Mouse (Mus musculus) left cerebral cortex, postnatal 14 days (tissue): ENCODE measurements around the gene Nkd2. TPM values are rescaled to one million over a fixed set of nuclear protein-coding genes. Genes with fewer than 3 reads are reported as not detected.

Source experiments
- DNase-seq, 2 experiments: peaks; one replicate each; pipeline ENCODE4 v3.0.0; 2021 to 2022; ENCODE audit warnings: low spot score in 2 of 2, mixed read lengths in 1 of 2
- intact Hi-C: fragments of 180-260 bp; cut with DNase I; formaldehyde crosslinking; loops from one replicate; pipeline ENCODE4 v1.15.1; 2025
- long read RNA-seq, 2 experiments: library from polyadenylated mRNA; stranded (forward); transcript quantifications; one replicate each; pipeline ENCODE4 v2.0.0; 2021
- total RNA-seq, 2 experiments: library from RNA; stranded (reverse); gene quantifications; 2 replicates each; pipeline ENCODE4 v1.2.3; 2021

Gene Nkd2
- total RNA-seq, result 1 to 10 TPM; 3.7 to 4.9 TPM
- long read RNA-seq, experiment 1, full-length matches to known transcripts, result 5 of 5 reads
- long read RNA-seq, experiment 1, partial matches to known transcripts, result 0 of 5 reads
- long read RNA-seq, experiment 1, other reads (novel, unspliced or antisense), result 0 of 5 reads
- long read RNA-seq, experiment 2, full-length matches to known transcripts, result 4 of 6 reads
- long read RNA-seq, experiment 2, partial matches to known transcripts, result 2 of 6 reads
- long read RNA-seq, experiment 2, other reads (novel, unspliced or antisense), result 0 of 6 reads

DNA sequence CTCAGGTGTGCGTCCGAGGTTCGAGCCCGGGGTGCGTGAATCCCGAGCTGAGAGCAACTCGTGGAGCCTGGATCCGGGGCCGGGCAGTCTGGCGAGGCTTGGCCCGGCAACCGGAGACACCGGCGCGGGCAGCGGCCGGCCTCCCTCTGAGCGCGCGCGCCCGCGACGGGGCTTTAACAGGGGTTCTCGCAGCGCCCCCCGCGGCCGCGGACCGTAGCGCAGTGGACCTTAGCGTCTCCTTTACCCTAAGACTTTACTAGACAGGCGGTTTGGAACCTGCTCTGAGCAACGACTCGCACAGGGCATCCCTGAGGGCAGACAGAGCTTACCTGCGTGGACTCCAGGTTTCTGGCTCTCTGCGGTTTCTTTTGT, at the start of gene Nkd2:
Gene Nkd2, minus strand, starts transcription at position 167 of the 372 bp plus-strand sequence.
- intact Hi-C loops, result no loop called here
- DNase-seq, result peak; percentile 75 to 80

DNA sequence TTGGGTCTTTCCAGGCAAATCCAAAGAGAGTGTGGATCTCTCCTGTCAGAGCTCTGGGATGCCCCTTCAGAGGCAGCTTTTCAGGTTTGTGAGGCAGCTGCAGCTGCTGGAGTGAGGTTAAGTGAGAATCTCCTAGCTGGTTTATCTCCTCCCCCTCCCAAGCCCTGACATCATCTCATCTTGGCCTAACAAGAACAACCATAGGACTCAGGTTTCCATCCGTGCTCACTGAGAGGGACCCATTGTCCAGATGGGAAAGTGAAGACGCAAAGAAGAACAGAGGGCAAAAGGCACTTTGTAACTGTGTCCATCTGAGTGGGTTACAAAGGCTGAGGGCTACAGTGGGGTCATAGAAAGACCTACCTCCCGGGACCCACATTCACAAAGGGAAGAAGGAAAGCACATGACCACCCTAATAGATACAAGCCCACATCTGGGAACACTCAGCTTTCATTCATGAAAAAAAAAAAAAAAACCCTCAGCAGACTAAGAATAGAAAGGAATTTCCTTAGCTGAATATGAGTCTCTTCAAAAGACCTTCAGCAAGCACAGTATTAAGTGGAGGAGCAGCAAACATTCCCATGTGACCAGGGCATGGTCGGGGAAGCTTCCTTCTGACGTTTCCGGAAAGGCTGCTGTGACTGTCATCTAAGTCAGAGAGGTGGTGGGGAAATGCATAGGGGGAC, 45.2 kb upstream of the Nkd2 start:
- DNase-seq, result no peak
- intact Hi-C loops, result no loop called here

DNA sequence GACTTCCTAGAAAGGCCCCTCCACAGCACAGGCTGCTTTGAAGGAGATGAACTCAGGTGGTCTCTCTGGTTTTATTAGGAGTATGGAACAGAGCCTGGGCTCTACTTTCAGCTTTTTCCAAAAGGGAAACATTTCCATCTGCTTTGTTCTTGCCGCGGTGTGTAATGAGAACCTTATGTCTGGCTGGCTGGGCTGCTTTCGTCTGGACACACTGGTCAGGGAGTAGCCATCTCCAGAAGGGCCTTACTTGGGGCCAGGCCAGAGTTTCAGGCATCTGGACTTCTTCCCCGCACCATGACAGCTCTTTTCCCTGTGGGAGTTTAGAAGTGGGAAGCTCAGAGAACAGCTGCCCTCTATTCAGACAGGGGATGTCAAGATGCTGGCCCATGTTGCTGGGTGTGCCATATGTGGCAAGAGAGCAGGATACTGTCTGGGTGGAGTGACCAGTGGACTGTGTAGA, 40.0 kb upstream of the Nkd2 start:
- intact Hi-C loops, result no loop called here
- no peak for DNase-seq

DNA sequence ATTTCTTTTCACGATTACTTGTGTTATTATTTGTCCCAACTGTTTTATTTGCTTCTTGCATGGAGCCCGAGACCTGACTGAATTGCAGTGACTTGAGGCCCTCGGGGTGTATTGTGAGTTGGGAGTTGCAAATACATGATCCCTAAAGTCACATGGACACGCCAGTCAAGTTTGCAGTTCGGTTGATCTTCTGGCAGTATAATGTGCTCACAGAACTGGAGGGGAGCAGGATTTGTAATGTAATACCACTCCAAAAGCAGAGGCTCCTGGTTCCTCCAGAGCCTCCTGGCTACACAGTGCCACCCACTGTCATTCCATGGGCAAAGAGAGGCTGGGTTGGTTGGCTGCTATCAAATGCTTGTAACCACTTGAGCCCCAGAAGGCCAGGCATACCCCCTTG, 39.2 kb upstream of the Nkd2 start:
- DNase-seq, result no peak
- intact Hi-C loops, result no loop called here

DNA sequence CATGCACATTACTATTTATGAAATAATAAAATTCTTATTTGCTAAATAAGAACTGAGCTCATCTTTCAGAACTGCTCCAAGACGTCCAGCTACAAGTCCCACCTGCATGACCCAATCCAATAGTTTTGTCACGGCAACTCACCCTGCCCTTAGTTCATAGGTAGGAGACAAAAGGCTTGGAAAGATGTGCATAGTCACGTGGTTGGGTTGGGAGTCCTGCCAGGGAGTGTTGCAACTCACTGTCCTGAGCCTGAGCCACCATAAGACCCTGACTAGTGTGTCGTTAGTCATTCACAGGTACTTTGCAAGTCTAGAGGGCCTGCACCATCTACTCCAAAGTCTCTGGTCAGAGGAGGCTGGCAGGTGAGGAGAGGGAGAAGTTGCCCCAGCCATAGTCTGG, 38.6 kb upstream of the Nkd2 start:
- intact Hi-C loops, result no loop called here
- DNase-seq, result no peak

DNA sequence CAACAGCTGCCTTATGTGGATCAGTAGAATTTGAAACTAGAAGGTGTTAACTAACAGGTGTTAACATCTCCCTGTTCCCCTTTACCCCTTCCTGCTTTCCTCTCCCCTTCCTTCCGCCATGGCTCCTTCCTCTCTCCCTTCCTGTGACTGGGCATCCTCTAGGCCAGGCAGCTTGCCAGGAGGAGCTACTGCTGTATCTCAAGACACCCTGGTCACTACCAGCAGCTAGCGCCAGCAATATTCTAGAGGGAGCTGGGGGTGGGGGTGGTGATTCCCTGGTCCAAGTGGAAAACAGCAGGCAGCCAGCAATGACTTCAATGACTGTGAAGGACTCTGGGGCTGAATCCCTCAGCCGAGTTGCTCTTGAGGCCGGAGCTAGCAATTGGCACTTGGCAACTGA, 38.2 kb upstream of the Nkd2 start:
- no peak for DNase-seq
- intact Hi-C loops, result no loop called here

DNA sequence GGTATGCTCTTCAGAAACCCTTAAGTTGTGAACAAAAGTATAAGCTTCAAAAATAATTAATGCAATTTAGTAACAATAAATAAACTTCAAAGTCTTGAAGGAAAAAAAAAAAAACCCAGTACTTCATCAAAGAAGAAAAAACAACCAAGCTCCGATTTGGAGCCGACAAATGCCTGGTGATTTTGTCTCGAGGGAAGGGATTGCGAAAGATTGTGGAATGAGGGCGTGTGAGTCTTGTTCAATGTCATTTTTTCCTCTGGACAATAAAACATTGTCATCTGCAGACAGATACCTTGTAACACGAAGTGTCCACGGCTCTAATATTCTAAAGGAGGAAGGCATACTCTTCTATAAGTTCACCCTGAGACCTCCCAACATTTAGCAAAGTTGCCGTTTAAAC, 33.9 kb upstream of the Nkd2 start:
- intact Hi-C loops, result no loop called here
- no peak for DNase-seq

DNA sequence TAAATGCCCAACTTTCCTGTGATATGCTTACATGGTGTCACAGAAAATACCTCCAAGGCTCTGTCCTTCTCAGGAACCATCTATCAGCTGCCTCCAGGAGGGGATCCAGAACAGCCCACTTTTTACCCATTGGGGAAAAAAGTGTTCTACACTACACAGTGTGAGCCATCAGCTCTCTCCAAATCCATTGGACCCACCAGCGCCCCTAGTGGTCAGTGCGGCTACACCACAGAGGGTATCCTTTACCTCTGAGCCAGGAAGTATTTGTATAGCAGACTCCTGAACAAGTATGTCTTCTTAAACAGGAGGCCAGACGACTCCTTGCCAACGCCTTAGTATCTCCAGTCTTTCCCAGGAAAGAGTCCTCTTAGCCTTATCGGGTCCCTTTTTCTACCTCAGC, 32.4 kb upstream of the Nkd2 start:
- intact Hi-C loops, result no loop called here
- peak; percentile 18 to 25 for DNase-seq

DNA sequence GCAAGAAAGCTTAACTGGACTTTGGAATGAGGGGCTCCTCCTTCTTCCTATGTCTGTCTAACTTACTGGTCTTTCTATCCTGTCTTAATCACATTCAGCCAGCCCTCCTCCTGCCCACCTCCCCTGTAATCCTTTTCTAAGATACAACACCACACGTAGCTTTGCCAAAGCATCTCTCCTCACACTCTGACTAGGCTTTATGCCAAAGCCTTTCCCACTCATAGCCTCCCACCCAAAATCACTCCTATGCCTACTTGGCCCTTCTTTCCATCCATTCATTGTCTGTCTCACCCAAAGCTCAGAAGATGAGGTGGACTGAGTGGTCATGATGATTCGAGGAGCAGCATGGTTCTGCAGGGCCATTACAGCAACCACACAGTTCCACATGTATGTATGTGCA, 24.7 kb upstream of the Nkd2 start:
- intact Hi-C loops, result no loop called here
- peak; percentile 9 to 78 for DNase-seq

DNA sequence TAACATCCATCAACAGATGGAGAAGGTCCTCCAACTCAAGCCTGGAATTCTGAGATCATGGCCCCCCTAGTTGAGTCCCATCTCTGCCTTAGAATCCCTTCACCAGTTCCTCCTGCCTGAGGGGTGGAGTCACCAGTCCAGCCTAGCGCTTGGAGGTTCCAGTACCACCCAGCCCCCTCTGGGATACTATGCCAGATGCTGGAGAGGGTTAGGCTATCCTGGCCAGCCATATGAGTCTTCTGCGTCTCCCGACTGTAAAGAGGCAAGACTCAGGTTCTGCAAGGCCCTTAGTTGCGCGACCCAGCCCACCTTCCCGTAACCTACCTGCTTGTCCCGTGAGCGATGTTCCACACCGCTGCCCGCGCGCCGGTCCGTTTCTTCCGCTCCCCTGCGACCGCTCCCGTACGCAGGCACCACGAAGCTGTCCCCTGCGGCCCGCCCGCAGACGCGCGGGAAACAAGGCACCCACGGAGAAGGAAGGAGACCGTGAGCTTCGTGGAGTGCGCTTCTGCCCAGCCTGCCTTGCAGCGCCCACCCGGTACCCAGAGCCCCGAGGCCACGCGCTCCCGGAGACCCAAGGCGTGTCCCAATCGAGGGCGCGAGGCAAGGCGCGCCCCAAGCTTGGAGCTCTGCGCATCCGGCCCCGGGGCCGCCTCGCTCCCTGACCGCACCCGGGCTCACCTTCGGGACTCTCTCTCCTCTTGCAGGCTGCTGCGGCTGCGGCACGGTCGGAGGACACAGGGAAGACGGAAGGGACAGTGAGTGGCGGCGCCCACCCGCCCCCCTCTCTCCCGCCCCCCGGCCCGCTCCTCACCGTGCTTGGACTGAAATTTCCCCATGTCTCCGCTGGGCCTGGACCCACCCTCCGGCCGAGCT, 604 bp downstream of the Nkd2 start:
- DNase-seq, result no peak

DNA sequence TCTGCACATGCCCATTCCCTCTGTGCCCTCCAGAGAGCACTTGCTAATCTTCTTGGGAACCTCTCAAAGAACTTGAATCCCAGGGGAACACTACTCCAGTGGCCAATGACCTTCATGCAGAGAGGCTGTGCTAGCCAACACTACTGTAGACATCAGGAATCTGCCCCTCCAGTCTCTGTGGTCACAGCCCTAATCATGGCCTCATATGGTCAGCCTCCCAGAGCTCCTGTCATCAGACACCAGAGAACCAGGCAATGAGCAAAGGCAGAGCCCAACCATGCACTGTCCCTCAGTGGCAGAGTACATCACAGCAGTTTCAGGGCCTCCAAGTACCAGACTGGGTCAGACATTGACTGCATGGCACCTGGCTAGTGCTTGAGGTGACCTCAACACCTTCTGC, 4.7 kb downstream of the Nkd2 start:
- intact Hi-C loops, result no loop called here
- no peak for DNase-seq

More for the DNA sequence above, 604 bp downstream of the Nkd2 start:
- intact Hi-C loops, result no loop called here

DNA sequence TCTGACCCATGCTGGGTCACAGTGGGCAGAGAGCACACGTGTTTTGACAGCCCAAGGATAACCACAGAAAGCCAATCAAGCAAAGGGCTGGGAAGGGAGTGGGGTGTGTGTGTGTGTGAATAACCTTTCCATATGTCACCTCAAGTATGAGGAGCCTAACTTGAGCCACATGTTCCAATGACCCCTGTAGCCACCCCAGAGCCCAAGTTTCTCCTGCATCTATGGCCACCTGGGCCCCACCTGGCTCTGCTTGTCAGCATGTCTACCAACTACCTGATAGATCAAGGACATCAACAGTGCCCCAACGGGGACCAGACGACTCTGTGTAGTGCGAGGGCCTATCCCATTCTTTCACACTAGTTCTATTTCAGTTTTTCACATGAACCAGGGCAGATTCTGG, 7.7 kb downstream of the Nkd2 start:
- no peak for DNase-seq
- intact Hi-C loops, result no loop called here

DNA sequence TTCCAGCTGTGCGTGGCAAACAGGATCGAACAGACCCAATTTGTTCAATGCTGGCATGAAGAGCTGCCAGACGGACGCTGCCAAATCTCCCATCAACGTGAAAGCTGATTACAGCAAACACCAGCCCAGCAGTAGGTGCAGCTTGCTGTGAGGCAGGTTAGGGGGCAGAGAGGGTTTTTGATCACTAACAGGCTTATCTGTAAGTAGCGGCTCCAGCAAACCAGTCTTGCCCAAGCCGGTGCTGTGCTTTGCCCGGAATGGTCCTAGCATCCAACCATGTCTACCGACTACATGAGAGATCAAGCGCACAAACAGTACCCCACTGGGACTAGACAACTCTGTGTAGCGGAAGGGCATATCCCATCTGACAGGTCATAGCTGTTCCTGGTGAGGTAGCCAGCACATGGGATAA, 8.3 kb downstream of the Nkd2 start:
- peak in 1 of 2 experiments; percentile 11 for DNase-seq
- intact Hi-C loops, result no loop called here

DNA sequence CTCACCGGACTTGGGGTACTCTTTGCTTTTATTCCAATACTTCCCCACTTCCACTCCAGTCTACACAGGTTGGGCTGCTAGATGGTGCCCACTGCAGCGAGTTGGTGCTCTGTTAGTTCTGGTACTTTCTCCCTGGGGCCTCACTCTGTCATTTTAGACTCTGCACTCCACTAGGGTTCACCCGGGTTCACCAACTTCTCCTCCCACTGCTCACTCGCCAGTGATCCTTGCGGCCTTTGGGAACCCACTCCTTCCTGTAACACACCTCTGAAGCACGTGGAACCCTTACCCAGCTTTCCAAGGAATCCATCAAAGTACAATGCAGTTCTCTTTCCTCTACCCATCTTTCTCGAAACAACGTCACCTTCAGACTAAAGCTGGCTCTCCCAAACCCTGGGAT, 9.7 kb downstream of the Nkd2 start:
- no peak for DNase-seq
- intact Hi-C loops, result no loop called here

DNA sequence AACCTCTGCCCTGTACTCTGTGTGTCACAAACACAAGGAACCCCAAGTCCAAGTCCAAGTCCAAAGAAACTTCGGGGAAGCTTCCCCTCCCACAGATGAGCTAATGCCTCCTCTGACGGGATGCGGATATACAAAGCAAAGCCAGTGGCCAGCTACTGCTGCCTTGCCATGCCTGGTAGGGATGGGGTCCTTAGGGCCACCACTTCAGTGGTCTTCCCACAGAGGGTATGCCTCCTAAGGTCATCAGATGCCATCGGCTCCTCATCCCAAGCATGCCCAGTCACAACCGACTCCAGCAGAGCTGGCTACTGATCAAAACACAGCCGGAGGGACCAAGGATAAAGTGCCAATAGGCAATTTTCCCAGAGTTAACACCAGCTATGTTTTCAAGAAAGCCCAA, 10.9 kb downstream of the Nkd2 start:
- no peak for DNase-seq
- intact Hi-C loops, result no loop called here

DNA sequence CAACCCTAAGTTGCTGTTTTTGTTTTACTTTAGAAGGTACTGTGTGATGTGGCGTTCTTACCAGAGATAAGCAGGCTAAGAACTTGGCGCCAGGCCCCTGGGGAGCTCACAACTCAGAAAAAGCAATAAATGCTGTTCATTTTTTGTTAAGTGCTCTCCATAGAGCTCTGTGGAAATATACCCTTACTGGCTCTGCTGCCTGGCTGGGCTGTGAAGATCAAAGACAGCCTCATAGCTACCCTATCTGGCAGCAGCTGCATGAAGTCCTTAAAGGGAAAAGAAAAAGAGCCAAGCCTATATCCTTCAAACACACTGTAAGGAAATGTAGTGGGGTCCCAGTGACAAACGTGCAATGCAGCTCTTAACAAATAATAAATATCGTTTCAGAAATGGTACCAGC, 11.6 kb downstream of the Nkd2 start:
- no peak for DNase-seq
- intact Hi-C loops, result no loop called here

DNA sequence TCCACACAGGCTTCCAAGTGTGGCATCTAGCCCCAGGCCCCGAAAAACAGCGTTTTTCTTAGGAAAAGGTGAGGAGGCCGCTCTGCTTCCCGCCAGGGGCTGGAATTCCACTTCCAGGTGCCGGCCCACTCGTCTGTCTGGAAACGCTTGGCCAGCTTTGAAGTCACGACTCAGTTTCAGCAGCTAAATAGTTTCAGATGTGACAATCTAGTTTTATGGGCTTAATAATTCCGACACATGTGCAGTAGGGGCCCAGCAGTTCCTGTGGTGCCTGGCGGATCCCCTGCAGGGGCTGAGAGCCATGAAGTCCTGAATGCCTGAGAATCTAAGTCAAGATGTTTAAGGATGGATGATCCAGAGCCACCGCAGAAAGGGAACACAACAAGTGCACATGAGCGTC, 13.6 kb downstream of the Nkd2 start:
- no peak for DNase-seq
- intact Hi-C loops, result no loop called here

DNA sequence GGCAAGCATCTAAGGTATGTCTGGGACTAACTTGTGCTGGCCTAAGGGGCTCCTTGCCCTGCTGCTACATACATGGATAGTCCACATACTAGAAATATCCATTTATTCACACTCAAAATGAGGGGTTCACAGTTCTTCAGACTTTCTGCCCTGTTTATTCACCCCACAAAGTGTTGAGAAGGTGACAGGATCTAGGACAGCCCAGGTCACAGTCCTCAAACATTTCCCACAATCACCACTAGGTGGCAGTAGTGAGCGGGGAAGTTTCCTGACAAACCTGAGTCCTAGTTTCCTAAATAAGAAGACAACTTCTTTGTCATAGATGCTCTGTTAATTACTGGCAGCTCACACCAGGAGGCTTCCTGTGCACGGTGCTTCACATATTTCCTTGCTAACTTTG, 15.9 kb downstream of the Nkd2 start:
- DNase-seq, result peak; percentile 34 to 65
- intact Hi-C loops, result loop anchor here (1.0 kb wide), 1 partner anchor 76 kb away; no protein-coding TSS in a partner anchor

DNA sequence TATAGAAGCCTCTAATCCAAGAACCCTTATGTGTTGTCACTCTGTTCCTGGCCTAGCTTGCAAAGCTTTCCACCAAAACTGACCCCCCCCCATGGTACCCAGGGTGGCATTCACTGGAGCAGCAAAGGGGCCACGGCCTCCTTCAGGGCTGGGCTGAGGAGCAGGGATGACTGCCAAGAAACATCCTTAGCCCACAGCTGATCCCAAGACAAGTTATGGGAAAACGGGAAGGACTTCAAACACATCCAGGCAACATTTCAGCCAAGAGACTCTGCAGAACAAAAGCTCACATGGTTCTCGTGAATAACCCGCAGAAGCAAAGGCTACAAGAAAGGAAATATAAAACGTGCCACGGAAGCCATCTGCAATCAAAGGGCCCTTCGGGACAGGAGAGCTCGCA, 20.2 kb downstream of the Nkd2 start:
- no peak for DNase-seq
- intact Hi-C loops, result loop anchor here (10.0 kb wide), 1 partner anchor 302 kb away; no protein-coding TSS in a partner anchor

DNA sequence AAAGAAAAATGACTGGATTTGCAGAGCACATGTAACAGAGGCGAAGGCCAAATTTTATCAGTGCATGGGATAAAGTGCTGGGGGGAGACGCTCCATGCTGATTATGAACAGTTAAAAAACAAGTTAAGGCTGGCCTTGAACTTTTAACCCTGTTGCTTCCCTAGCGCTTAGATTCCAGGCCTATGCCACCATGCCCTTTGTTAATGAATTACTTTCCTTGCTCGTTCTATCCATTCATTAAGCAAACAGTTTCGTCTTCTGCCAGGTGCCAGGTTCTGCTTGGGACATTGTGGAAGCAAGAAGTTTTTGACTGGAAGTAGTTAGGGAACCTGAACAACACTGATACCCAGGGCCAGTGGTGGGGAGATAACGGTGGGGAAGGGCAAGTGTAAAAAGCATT, 23.7 kb downstream of the Nkd2 start:
- intact Hi-C loops, result loop anchor here (10.0 kb wide), 1 partner anchor 299 kb away; no protein-coding TSS in a partner anchor
- DNase-seq, result no peak
